Mouse (Mus musculus): Measurements from ENCODE around the gene Rbfox3. TPM values are rescaled to one million over a fixed set of nuclear protein-coding genes. Genes with fewer than 3 reads are reported as not detected.

Gene Rbfox3
- total RNA-seq, 2 experiments from 2014 or later: 276 to 303 TPM

DNA sequence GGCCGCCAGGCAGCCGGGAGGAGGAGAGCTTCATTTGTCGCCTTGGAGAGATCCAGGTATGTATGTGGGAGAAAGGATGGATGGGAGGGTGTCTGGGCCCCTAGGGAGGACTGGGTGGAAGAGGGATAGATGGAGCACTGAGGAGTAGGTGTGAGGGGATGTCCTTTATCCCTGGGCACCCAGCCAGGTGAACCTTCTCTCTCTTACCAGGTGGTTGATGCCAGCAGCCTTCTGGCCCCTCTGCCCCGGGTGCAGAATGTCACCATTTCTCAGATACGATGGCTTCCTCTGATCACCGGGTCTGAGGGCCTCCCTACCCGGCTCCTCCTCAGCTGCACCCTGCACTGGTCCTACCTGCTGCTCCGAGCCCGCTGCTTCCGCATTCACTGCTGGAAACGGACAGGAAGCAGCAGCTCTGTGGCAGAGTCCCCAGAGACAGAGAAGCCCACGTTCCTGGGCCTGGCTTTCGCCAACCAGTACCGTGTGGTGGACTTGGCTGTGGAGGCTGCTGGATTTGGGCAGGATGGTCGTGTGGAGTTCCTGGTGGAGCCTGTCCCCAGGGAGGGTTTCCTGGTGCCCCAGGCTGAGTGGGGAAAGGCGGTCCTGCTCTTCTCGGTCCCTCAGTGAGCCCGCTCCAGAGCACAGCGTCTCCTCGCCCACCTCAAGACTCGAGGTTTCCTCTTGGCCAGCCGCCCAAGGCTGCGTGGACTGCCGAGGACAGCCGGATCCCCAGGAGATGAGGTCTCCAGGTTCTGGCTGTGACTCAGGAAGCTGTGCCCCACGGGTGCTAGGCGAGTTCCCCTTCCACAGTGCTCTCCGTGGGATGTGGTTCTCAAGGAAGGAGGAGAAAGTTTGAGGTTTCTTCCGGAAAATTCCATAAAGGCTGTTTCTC lies 424.3 kb downstream of the Rbfox3 start:
- no peak for TF ChIP-seq CTCF (conservative IDR thresholded peaks at IDR 0.05)
- no peak for DNase-seq (ENCODE audit: low spot score in 2 of 2)
- no peak overlapping the region for H3K27ac ChIP-seq
- H3K4me3 ChIP-seq: no peak overlapping the region

DNA sequence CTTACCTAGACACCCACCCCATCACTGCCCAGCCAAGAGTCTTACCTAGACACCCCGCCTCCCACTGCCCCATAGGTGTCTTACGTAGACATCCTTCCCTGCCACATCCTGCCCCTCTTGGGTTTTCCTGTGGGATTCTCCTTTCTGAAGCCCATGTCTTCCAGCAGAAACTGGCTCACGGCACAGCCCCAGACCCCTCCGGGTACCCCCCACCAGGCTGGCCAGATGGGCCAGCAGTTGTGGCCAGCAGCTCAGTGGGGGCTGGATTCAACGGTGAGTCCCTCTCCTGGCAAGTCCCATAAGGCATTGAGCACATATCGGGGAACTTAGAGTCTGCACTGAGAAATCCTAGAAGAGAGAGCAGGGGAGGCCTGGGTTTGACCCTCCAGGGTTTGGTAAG lies 425.1 kb downstream of the Rbfox3 start:
- no peak for TF ChIP-seq CTCF (conservative IDR thresholded peaks at IDR 0.05)

DNA sequence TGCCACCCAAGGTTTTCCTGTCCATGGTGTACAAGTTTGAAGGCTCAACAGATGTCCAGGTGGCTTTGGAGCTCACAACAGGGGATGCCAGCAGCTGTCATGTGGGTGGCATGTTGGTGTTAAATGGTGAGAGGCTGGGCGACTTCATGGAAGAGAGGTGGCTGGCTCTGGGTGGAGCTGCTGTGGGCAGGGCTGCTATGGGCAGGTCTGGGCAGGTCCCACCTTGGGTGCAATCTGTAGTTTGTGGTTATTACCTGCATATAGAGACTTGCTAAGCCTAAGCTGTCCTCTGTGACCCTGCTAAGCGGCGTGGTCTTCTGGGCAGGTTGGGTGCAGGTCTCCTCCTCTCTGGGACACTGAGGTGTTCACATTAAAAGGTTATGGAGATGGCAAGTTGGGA lies 425.6 kb downstream of the Rbfox3 start:
- H3K27ac ChIP-seq: 0 out of 2 replicates have a peak overlapping the region, but pooled peaks have one; percentile 43
- TF ChIP-seq CTCF (conservative IDR thresholded peaks at IDR 0.05): no peak
- H3K4me3 ChIP-seq: no peak overlapping the region
- no peak for DNase-seq (ENCODE audit: low spot score in 2 of 2)

More for the DNA sequence above, 425.1 kb downstream of the Rbfox3 start:
- DNase-seq (ENCODE audit: low spot score in 2 of 2): no peak
- H3K4me3 ChIP-seq: no peak overlapping the region
- H3K27ac ChIP-seq: no peak overlapping the region

DNA sequence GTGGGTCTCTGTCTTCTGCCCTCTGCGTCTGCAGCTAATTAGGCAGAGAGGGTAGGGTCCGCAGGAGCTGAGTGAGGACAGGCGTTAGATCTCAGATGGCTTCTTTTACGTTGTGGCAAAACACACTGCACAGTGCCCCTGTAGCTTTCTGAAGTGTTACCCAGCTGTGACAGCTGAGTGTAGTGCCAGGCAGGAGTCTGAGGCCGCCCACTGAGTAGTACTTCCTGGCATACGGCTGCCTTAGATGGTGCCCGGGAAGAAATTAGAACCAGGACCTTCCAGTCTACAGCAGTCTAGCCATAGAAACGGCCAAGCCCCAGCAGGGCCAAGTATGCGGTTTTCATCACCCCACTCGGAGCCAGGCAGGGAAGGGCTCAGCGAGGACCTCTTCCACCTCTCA lies 426.1 kb downstream of the Rbfox3 start:
- Histone ChIP-seq H3K27ac (peak overlapping the region; percentile 43; the same call in 1 of the 2 replicates), H3K4me3 (no peak overlapping the region)
- DNase-seq (ENCODE audit: low spot score in 2 of 2): no peak
- no peak for TF ChIP-seq CTCF (conservative IDR thresholded peaks at IDR 0.05)

DNA sequence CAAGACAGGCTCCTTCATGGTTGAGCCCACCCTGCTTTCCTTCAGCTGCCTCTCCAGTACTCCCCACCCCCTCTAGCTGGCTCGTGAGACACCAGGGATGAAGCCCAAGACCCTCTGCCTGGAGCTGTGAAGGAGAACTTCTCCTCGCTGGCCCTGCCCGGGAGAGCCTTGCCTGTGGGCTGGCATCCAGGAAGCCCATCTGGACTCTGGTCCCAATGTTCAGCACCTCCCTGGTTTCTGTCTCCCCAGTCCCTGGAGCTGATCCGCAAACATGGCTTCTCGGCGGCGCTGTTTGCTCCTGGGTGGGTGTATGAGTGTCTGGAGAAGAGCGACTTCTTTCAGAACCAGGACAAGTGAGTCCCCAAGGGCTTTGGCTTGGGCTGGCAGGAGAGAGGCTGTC lies 427.2 kb downstream of the Rbfox3 start:
- no peak for TF ChIP-seq CTCF (conservative IDR thresholded peaks at IDR 0.05)
- peak overlapping the region; percentile 36; the same call in 1 of the 2 replicates for H3K27ac ChIP-seq
- no peak for DNase-seq (ENCODE audit: low spot score in 2 of 2)
- H3K4me3 ChIP-seq: no peak overlapping the region

DNA sequence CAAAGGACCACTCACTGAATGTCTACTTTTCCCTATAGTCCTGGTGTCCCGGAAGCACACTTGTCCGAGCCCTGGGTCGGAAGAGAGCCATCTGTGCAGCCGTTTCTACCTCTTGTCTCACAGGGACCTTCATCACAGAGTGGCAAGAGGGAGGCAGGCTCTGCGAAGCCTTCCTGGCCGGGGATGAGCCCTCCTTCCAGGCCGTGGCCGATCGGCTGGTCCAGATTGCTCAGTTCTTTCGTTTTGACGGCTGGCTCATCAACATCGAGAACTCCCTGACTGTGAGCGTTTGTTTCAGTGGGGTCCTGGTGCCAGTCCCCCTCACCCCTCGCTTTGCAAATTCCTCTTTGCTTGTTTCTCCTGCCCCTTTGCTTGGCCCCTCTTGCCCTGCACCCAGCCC lies 429.6 kb downstream of the Rbfox3 start:
- no peak for DNase-seq (ENCODE audit: low spot score in 2 of 2)
- no peak overlapping the region for H3K27ac ChIP-seq
- no peak overlapping the region for H3K4me3 ChIP-seq
- TF ChIP-seq CTCF (conservative IDR thresholded peaks at IDR 0.05): no peak

DNA sequence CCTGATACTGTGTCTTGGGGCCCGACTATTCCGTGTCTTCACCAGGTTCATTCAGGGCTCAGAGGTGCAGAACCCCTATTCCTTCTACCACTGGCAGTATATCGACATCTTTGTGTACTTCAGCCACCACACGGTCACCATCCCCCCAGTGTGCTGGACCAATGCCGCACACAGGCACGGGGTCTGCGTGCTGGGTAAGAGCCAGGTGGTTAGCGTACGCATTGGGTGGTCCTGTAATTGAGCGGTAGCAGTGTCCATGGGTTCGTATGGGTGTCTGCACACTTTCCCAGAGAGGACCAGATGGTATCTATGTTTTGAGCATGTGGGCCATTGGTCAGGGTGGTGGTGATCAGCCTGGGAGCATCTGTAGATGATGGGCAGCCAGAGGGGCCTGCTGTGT lies 430.2 kb downstream of the Rbfox3 start:
- no peak overlapping the region for H3K27ac ChIP-seq
- no peak overlapping the region for H3K4me3 ChIP-seq
- no peak for TF ChIP-seq CTCF (conservative IDR thresholded peaks at IDR 0.05)
- DNase-seq (ENCODE audit: low spot score in 2 of 2): no peak

DNA sequence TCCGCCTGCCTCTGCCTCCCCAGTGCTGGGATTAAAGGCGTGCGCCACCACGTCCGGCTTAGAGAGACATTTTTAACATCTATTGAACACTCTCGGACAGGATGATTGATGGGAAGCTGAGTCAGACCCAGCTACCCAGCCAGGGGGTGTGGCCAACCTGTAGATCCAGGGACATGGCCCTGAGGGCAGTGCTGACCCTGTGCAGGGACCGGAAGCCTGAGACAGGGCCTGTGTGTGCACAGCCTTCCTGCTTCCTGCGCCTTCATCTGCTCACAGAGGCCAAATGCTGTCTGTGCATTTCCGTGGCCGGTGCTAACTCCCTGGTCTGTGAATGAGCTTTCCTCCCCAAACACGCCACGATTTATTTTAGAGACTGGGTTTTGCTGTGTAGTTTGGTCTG lies 431.6 kb downstream of the Rbfox3 start:
- TF ChIP-seq CTCF (conservative IDR thresholded peaks at IDR 0.05): no peak
- DNase-seq (ENCODE audit: low spot score in 2 of 2): no peak
- Histone ChIP-seq H3K27ac (no peak overlapping the region), H3K4me3 (no peak overlapping the region)

DNA sequence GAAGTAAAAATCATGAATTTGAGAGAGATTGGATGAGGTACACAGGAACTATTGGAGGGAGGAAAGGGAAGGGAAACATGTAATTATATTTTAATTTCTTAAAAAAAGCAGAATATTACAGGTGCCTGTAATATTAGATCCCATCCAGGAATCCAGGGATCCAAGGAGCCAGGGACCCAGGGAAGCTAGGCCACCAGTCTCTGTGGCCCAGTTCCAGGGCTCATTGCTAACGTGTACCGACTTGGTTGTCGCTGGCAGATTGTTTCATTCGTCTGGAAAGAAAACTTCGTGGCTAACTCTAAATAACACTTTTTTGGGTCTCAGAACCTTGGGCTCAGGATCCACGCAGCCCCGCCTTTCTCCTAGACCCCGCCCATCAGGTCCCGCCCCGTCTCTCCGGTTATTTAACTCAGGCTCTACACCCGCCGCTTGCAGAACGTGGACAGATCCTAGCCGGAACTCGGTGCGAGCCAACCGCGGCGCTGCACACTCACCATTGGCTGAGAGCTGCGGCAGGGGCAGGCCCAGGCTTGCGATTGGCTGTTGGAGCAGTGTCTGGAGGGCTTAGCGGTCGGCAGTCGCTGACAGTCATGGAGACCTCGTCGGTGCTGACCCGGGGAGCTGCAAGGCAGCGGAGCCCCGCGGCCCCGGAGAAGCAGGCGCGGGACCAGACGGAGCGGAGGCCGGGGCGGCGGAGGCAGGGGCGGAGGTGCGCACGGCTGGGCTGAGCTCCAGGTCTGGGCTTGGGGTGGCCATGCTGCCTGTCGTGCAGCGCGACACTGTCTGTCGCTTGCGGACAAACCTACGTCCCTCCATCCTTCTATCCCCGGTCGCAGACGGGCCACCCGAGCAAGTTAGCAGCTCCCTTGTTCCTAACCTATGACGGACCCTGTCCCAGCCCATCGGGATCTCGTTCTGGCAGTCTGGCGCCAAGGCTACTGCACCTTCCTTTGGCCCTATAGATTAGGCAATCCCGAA lies 434.7 kb downstream of the Rbfox3 start, which contains the start of gene Engase:
Gene Engase (plus strand): TSS at position 434 of the 978 bp plus-strand sequence.
- peak within 1 kb of the TSS; percentile 94 for H3K27ac ChIP-seq
- no peak for TF ChIP-seq CTCF (conservative IDR thresholded peaks at IDR 0.05)
- DNase-seq (ENCODE audit: low spot score in 2 of 2): peak; percentile 96 to 98
- H3K4me3 ChIP-seq: peak within 1 kb of the TSS; percentile 96

DNA sequence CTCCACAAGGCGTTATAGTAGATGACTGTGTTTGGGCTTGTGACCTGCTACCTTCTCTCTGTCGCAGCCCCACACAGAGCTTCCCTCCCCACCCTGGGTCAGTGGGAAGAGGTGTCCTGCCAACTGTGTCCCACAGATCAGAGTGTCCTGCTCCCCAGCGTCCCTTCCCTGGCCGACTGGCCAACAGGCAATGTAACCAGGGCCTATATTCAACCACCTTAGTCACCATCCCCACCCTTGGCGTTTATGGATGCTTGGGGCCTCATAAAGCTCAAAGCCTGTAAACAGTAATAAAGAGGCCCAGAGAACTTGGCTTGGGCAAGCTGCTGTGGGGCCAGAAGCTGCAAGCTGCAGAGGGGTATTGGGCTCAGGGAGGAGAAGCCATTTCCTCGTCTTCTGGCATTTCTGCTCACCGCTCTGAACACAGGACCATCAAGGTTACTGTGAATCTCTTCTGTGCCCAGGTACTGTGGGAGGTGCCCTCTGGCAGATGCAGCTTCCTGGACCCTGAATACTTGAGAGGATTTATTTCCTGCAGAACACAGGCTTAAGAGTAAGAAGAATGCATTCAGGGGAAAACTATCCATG lies 435.8 kb downstream of the Rbfox3 start:
- no peak for TF ChIP-seq CTCF (conservative IDR thresholded peaks at IDR 0.05)
- Histone ChIP-seq H3K4me3 (no peak overlapping the region), H3K27ac (no peak overlapping the region)
- DNase-seq (ENCODE audit: low spot score in 2 of 2): no peak

DNA sequence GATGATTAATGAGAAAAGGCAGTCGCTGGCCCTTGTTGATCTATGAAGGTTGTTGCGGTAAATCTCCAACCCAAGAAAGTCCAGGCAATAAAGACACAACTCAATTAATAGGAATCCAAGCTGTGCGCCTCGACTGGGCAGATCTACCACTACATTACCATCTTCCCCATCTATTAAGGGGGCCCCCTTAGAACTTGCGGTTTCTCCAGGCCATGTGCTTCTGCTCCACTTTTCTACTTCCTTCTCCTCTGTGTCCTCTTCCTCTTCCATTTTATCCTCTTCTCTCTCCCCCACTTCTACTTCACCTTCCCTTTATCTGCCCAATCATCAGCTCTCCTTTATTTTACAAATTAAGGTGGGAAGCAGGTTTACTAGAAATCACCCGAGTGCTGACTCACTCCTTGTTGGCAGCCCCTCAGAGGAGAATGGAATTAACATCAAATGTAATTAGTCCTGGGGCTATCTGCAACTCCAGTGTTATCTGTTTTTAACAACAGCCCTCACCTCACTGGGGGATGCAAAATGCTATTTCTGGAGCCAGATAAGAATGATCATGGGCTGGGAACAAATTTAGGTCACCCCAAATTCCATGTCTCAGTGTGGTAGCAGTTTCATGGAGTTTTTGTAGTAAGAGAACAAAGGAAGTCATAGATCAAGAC lies 437.4 kb downstream of the Rbfox3 start:
- H3K4me3 ChIP-seq: no peak overlapping the region
- DNase-seq (ENCODE audit: low spot score in 2 of 2): no peak
- TF ChIP-seq CTCF (conservative IDR thresholded peaks at IDR 0.05): no peak
- no peak overlapping the region for H3K27ac ChIP-seq

DNA sequence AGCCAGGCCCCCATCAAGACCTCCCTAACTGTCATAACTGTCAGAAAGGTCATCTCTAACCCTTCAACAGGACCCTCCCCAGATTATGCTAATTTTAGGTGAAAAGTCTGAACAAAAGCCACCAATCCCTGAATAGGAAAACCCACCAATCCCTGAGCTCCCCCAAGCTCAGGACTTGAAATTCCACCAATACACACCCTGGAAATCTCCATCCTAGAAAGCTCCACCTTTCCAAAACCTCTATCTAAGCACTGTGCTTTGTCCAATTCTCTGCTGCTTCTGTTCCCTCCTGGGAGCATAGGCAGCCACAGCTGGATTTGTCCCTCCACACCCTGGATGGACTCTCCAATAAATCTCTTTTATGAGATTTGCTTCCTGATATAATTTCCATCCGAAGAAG lies 438.2 kb downstream of the Rbfox3 start:
- H3K27ac ChIP-seq: no peak overlapping the region

More for the DNA sequence above, 438.2 kb downstream of the Rbfox3 start:
- TF ChIP-seq CTCF (conservative IDR thresholded peaks at IDR 0.05): no peak
- no peak for DNase-seq (ENCODE audit: low spot score in 2 of 2)
- no peak overlapping the region for H3K4me3 ChIP-seq

All from layer of hippocampus, adult 2 months (tissue).